Mouse (Mus musculus) large intestine, adult 2 months (tissue): ENCODE results near the gene Myom1. TPM values are rescaled to one million over a fixed set of nuclear protein-coding genes. Genes with fewer than 3 reads are reported as not detected.

Experiments used
- DNase-seq: peaks from one replicate; pipeline ENCODE4 v3.0.0-alpha.2; 2012; ENCODE audit warnings: low read depth, low spot score
- WGBS: fragments of 180-500 bp; shearing (Covaris S2); methylation state at CpG from one replicate; pipeline ENCODE4 v1.1.7; 2018; 5-methylcytosine and 5-hydroxymethylcytosine counted together
- polyA plus RNA-seq: library from polyadenylated mRNA; depleted of rRNA; stranded (reverse); fragments of >200 nt; gene quantifications from 2 replicates; pipeline ENCODE4 v1.2.3, GENCODE M21; 2012

Myom1 gene
- polyA plus RNA-seq, 1 experiment = 7.3 TPM

DNA sequence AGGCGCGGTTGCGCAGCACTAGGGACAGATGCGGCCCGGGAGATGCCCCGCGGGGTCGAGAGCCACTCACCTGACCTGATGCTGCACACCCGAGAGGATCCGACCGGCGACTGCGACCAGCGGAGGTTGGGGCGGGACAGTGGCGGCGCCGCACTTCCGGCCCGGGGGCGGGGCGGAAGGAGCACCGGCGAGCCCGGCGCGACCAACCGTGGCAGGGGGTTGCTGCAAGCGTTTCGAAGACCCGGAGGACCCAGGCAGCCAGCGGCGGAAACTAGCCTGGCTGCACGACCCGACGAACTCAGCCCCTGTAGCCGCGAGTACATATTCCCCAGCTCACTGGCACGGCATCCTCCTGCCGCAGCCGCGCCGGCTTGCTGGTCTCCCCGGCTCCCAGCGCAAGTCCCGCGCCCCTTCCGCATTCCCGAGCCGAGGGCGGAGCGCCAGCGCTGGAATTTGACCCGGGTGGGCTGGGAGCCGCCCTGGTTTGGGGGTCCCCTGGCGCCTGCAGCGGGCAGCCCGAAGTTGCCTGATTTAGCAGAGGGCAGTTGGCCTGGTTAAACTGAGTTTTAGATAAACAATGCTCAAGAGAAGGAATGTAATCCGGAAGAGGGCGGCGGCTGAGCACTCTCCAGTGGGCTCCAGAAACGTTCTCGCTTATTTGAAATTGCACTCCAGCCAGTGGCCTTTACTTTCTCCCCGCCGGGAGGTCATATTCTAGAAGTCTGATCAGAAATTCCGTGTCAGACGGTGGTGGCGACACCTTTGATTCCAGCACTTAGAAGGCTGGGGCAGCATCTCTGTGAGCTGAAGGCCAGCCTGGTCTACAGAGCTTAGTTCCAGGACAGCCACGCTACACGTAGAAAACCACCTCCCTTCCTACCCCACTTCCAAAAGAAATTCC is 11.8 kb upstream of the Myom1 start:
- WGBS = under 1% methylated on average over 65 of the region's 70 CpGs
- DNase-seq = no peak

- no peak for DNase-seq
- WGBS = 76% methylated on average over 16 of the region's 16 CpGs
These were observed 10.5 kb upstream of the Myom1 start for GRCm38 (mm10) chr17:70991706-70992625.

- DNase-seq = no peak
- 67% methylated on average over 9 of the region's 9 CpGs for WGBS
These were observed 9.8 kb upstream of the Myom1 start for GRCm38 (mm10) chr17:70992662-70993061.

- WGBS = 25% methylated on average over 3 of the region's 3 CpGs
- no peak for DNase-seq
These were observed 9.0 kb upstream of the Myom1 start for GRCm38 (mm10) chr17:70993385-70993807.

- no peak for DNase-seq
- WGBS = 77% methylated on average over 6 of the region's 6 CpGs
These were observed 7.8 kb upstream of the Myom1 start for GRCm38 (mm10) chr17:70994671-70995070.

- WGBS = 77% methylated on average over 6 of the region's 6 CpGs
- DNase-seq = no peak
These were observed 6.9 kb upstream of the Myom1 start for GRCm38 (mm10) chr17:70995551-70995950.

- WGBS = 62% methylated on average over 6 of the region's 6 CpGs
- DNase-seq = no peak
These were observed 4.6 kb upstream of the Myom1 start for GRCm38 (mm10) chr17:70997836-70998235.

GRCm38 (mm10) chr17:70998400-70998975 is 3.9 kb upstream of the Myom1 start:
- no peak for DNase-seq
- WGBS = 68% methylated on average over 9 of the region's 9 CpGs

GRCm38 (mm10) chr17:70999187-70999586 is 3.2 kb upstream of the Myom1 start:
- 45% methylated on average over 5 of the region's 5 CpGs for WGBS
- DNase-seq = no peak

DNA sequence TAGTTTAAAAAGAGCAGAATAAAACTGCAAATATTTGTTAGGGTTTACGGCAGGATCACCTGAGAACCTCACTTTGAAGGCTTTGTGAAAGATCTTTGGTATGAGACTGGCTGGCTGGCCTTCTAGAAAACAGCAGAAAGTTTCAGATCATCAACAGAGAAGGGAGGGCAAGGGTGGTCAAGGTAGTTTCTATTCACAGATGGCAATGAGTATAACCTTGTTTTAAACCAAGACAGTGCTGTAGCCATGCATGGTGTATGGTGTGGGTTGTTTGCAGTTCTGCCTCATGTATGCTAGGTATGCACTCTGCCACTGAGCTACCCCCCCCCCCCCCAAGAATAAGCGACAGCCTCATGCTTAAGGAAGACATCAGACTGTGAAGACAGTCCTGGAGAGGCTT is 2.2 kb upstream of the Myom1 start:
- DNase-seq = no peak
- WGBS = 33% methylated on average over 2 of the region's 2 CpGs

DNA sequence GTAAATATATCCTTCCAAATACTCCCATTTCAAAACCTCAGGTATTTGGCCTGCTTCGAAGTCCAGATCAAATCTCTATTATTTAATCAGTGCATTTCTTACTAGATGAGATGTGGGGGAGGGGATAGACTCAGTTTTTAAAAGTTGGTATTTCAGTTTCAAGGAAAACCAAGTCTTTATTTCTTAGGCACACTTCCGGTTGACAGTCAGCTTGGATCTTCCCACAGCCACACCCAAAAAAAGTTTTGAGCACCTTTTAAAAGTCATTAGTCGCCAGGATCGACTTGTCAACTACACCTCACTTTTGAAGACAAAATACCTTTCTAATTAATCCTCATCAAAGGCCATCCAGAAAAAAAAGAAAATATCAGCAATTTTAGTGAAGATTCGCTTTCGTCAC is 1.4 kb upstream of the Myom1 start:
- 2% methylated on average over 6 of the region's 6 CpGs for WGBS
- no peak for DNase-seq

DNA sequence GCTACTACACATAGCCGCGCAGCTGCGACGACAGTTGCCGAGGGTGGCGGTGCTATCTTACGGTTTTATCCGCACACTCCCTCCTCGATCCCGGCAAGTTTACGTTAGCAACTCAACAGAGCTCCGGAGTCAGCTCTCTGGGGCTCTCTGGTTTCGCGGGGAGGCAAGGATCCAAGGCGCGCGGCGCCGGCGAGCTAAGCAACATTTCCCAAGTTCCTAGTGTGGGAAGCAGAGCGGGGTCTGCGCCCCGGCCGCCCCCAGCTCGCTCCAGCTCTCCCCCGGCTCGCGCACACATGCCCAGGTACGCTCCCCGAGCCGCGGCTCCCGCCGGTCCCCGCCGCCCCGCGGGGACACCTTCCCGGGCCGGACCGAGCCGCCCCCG is 743 bp upstream of the Myom1 start:
- DNase-seq = no peak
- under 1% methylated on average over 43 of the region's 43 CpGs for WGBS

DNA sequence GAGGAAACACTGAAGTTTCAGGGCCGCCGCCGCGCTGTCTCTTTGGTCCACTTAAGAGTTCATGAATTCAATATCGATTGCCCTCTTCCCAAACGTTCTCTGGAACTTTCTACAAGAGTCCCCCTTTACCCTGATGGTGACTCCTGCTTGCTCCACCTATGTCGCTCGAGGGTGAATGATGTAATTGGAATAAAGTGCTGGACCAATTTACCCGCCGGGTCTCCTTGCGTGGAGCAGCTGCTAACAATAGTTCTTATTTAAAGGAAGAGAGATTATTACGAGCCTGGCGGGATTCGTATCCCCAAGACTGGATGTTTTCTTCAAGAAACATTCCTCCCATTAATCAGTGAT is 286 bp downstream of the Myom1 start, which contains the start of gene Myl12a:
TSS of gene Myl12a (minus strand) at position 135 of the 351 bp plus-strand sequence.
- 2% methylated on average over 14 of the region's 14 CpGs for WGBS
- no peak for DNase-seq

GRCm38 (mm10) chr17:71003112-71003511 is 679 bp downstream of the Myom1 start:
- DNase-seq = no peak
- WGBS = 22% methylated on average over 4 of the region's 4 CpGs

DNA sequence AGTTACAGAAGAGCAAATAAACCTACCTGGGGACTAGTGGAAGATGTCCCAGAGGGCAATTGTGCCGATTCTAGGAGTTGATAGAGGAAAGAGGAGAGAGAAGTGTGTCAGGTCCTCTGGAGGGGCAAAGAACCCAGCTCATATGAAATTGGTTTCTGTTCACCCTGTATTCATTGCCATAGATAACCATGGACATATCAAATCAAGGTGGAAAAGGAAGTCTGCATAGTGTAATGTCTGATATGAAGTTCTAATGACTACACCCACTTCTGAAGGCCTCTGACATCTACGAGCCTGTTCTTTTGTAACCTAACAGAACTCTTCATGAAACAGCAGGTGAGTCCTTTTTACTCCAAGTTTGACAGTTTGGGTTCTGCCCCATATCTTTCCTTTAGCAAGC is 1.3 kb downstream of the Myom1 start:
- WGBS = 26% methylated on average over 2 of the region's 2 CpGs
- DNase-seq = no peak

DNA sequence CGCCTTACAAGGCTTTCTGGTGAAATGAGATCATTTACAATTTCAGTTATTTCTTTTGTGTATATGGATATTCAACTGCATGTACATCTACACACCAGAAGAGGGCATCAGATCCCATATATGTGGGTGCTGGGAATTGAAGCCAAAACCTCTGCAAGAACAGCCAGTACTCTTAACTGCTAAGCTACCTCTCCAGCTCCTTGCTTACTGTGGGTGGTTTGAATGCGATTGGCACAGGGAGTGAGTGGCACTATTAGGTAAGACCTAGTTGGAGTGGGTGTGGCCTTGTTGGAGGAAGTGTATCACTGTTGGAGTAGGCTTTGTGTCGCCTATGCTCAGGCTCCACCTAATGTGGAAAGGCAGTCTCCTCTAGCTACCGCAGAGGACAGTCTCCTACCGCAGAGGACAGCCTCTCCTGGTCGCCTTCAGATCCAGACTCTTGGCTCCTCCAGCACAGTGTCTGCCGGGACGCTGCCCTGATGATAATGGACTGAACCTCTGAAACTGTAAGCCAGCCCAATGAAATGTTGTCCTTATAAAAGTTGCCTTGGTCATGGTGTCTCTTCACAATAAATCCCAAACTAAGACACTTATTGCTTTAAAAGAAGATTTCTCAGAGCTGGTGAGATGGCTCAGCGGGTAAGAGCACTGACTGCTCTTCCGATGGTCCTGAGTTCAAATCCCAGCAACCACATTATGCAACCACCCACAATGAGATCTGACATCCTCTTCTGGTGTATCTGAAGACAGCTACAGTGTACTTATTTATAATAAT is 1.9 kb downstream of the Myom1 start:
- 76% methylated on average over 10 of the region's 10 CpGs for WGBS
- DNase-seq = no peak

- WGBS = 86% methylated on average over 5 of the region's 5 CpGs
- DNase-seq = no peak
These were observed 4.5 kb downstream of the Myom1 start for GRCm38 (mm10) chr17:71006976-71007375.

- 73% methylated on average over 3 of the region's 3 CpGs for WGBS
- DNase-seq = no peak
These were observed 6.2 kb downstream of the Myom1 start for GRCm38 (mm10) chr17:71008676-71009075.

DNA sequence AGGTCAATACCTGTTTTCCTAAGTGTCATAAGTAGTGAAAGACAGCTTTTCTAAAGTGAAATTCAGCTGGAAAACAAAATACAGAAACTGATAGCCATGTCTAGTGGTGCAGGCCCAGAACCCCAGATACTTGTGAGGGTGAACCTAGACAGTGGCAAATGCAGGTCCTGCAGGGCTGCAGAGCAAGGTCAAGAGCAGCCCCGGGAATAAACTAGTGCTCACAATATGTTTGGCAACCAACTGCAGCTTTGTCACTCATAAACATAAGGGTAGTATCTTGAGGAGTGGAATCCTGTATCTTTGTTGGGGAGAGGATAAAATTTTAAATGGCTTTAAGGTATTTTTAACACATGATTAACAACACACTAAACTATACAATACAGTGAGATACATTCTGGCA is 7.3 kb downstream of the Myom1 start:
- 40% methylated on average over 1 of the region's 1 CpGs for WGBS
- no peak for DNase-seq
